Mouse (Mus musculus) naive thymus-derived CD4-positive, alpha-beta T cell, adult 2 months (primary cell): ENCODE data around the gene Olfr787.

Experiments used
- DNase-seq: peaks from one replicate; pipeline ENCODE4 v3.0.0-alpha.2; 2011; ENCODE audit warnings: low read depth

Olfr787 gene

GRCm38 (mm10) chr10:129461562-129461961, at the start of gene Olfr787:
Olfr787 (plus strand) TSS chr10:129461862.
- DNase-seq: no peak

- DNase-seq: no peak
Measured at GRCm38 (mm10) chr10:129427006-129427405, 34.7 kb upstream of the Olfr787 start, which contains the start of gene Olfr786. Olfr786 (plus strand) TSS chr10:129427306.

- no peak for DNase-seq
Measured at GRCm38 (mm10) chr10:129470698-129471097, 9.0 kb downstream of the Olfr787 start, which contains the start of gene Olfr788. Olfr788 (plus strand) TSS chr10:129470998.

- no peak for DNase-seq
Measured at GRCm38 (mm10) chr10:129473256-129473655, 11.6 kb downstream of the Olfr787 start.

- DNase-seq: no peak
Measured at GRCm38 (mm10) chr10:129473723-129474122, 12.1 kb downstream of the Olfr787 start.

- no peak for DNase-seq
Measured at GRCm38 (mm10) chr10:129484452-129484851, 22.8 kb downstream of the Olfr787 start, which contains the start of gene Olfr789. Olfr789 (plus strand) TSS chr10:129484752.

GRCm38 (mm10) chr10:129490101-129490500, 28.4 kb downstream of the Olfr787 start:
- no peak for DNase-seq

- no peak for DNase-seq
Measured at GRCm38 (mm10) chr10:129498192-129498591, 36.5 kb downstream of the Olfr787 start, which contains the start of gene Olfr790. Olfr790 (plus strand) TSS chr10:129498492.
